Mouse (Mus musculus) kidney, postnatal 10 days (tissue): ENCODE data around the gene Vti1a.
A peak's percentile ranks its signal among the peaks of the same experiment; 100 is the strongest.

Experiments used
- DNase-seq: peaks from one replicate; pipeline ENCODE4 v3.0.0; 2021; ENCODE audit warnings: mixed read lengths

The Vti1a gene

DNA sequence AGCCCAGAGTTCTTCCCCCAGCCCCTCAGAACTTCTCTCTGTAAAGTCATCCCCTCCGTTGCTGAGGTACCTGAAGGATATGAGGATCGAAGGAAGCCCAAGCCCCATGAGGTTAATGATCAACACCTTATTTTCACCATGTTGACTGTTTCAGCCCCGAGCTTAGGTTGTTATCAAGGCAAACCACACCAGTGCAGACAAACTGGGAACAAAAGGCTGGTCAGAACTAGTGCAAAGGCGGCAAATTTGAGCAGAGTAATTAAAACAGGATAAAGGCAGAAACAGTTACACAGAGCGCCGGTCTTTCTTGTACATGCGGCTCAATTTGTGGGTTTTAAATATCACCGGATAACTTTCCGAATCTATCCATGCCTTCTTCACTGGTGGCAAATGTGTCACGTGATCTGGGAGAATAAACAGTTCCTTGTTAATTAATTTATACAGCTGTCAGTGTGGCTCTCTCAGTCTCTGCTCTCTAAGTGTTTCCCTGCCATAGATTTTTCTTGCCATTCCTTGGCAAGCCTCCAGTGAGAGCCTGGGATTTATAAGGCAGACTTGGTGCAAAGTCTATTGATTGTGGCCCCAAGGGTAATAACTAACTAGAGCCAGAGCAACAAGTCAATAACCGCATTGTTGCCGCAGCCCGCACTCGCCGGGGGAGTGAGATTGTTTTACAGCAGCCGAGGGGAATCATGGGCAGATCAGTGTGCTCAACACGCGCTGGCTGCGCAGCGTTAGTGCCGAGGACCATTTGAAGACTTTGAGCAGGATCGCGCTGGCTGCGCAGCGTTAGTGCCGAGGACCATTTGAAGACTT is 277.0 kb downstream of the Vti1a start:
- DNase-seq: peak; percentile 82

DNA sequence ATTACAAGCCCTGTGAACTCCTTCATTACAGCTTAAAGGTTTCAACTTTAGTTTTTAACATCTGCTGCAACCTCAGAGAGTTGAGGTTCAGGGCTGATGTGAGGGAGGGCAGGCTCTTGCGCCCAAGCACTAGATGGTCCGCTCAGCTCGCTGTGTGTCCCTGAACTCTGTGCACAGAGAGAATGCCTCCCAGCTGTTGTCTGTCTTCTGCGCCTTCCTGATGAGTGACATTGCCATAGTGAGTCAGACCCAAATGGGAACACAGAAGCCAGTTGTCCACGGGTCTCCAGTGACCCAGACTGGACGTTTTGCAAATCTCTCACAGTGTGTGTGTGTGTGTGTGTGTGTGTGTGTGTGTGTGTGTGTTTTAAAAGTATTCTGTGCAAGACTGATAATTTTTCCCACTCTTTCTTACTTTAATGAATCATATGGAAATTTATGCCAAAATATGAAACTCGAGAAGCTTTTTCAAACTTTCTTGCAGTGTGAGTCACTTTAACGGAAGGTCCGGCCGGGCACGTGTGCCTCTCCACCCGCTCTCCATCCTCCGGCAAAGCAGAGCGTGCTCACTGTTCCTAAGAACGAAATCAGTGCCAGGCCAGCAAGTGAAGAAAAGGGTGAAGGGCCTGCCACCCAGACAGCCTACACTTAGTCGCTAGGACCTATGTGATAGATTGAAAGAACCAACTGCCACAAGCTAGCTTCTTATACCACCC is 277.8 kb downstream of the Vti1a start:
- DNase-seq: peak; percentile 45

DNA sequence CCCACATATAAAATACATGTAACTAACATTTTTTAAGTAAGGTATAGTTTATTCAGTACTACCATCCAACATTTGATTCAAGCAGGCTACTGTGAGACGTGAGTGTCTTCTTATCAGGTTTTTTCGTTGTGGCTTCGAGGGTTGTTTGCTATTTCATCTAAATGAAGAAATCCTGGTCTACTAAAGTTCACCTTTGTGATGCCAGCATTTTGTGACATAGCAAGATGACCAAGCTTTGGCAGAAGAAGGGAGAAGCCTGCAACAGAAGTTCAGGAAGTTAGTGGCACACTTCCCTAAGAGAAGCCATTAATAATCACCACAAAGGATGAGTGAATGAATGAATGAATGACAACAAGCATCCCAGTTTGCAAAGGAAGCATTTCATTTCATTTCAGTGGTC is 278.4 kb downstream of the Vti1a start:
- no peak for DNase-seq

DNA sequence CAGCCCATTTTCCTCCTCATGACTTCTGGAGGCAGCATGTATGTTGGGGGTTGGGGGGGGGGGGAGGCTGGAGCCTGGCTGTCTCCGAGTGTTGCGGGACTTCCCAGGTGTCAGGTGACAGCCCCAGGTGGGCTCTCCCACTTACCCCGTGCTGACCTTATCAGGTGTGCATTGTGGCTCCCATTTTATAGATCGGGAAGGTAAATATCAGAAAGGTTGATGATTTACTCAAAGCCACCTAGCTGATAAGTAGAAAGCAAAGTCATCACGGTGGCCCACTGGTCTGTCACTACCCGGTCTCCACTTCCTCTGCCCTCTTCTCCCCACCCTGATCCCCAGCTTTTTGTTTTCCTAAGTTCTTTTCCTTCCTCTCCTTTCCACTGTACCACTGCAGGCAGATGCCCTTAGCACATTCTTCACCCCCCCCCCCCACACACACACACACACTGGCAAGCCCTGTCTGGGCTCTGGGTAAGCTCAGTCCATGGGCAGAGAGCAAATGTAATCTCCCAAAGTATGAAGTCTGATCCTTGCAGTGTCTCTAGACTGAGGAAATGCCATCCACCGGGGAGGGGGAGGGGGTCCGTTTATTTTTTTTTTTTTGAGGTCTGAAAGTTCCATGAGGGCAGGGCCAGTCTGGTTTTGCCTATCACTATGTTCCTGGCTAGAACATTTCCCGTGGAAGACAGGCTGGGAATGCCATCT is 280.0 kb downstream of the Vti1a start:
- no peak for DNase-seq

DNA sequence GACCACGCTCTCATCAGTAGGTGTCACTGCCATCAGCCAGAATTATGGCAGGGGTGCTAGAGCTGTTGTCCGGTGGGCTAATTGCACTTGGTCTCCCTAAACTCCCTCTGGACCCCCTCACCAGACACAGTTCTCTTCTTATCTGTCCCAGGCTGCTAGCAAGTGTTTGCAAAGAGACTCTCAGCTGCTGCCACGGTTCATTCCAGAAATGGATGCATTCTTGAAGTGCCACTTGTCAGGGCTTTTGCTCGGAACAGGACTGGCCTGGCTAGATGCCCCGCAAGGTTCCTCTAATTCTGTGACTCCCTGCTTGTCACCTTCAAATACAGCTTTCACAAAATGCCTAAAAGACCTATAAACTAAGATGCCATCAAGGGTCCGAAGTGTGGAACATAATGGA is 280.7 kb downstream of the Vti1a start:
- no peak for DNase-seq

DNA sequence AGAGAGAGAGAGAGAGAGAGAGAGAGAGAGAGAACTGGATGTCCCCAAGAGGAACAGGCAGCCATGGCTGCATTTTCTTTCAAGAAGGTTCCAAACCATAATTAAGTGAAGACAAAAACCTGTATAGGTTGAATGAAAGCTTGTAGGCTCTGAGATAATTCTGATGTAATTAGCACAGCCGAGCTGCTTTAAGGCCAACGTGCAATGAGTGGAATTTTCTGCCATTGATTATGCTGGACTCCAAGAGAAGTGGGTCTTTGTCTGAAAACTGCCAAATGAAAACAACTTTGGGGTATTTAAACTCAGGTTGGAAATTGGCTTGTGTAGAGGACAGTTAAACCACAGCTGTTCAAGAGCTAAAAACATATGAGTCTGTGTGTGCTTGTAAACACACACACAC is 281.2 kb downstream of the Vti1a start:
- DNase-seq: no peak

DNA sequence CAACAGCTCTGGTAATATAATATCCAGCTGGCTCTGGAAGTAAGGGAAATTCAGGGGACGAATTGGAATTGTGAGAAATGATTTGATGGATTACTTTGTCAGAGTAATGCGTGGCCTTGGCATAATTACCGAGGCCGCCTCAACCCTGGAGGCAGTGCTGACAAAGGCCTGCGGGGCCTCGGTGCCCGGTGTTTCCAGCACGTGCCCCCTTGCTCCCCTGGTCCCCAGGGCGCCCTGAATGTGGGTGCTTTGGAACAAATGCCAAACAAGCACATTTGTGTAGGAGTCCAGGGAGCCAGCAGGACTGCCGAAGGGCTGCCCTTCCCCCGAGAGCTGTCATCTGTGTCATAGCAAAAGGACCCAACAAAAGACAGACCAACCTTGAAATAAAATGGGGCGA is 281.9 kb downstream of the Vti1a start:
- no peak for DNase-seq

DNA sequence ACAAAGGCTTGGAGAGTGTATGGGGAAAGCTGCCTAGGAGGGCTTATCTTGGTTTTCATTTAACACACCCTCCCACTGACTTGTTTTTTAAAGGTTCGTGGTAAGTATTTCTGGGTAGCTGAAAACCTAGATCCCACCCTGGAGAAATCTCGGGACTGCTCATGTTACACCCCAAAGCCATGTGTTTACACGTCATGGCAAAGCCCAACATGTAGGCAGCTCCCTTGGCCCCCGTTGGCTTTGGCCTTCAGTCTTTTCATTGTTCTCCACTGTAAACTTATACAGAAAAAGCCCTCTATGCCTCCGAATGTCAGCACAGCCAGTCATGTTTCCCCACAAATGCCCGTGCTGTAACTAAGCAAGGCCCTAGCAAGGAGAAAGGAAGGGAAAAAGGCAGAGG is 283.0 kb downstream of the Vti1a start:
- no peak for DNase-seq

DNA sequence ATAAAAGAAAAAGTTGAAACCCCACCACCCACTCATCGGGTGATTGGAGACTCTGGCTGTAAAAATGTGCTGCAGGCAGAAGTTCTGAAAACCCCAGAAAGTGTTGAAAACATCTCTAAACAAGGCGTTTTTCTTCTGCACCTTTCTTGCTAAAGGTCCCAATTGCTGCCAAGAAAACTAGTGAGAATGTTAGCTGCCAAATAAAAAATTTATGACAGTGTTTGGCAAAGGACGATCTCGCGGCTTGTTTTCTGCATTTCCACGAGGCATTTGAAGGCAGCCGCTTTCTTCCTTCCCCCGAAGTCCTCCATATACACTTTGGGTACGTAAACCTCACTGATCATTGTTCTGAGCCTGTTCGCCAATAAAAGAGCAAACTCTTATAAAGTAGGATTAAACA is 291.6 kb downstream of the Vti1a start:
- no peak for DNase-seq

DNA sequence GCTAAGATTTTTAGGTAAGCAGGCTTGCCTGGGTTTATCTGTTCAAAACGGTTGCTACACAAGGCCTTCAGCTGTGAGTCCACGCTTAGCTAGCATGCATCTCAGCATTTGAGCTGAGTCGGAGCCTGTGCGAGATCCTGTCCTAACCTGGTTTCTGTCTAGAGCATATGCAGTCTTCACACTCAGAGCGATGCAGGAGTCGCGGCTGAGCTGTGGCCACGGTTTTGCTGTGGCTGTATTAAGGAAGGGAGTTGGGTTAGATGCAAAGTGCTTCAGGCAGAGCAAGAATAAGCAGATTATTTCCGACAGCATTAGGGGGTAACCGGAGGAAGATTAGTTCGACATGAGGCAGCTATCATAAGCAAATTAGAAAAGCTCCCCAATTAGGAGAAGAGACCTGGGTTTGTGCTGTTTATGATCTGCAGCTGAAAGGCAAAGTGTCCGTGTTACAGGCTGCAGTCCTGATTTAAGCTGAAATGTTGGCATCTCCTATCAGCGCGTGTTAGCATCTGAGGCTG is 292.8 kb downstream of the Vti1a start:
- no peak for DNase-seq

DNA sequence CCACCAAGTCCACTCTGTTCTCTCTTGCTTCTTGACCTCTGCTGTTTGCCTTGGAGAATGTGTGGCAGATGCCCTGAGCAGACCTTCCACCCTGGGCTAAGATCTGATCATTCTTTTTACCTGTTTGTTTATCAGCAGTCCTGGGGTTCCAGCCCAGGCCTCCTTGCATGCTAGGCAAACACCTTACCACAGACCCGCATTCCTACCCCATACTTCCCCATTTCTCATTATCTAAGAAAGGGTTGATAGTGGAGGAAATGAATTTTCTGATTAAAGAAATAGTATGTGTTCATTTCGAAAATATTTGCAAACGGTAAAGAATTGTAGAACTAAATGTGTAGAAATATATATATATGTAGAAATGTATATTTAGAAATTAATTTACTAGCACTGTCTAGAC is 293.7 kb downstream of the Vti1a start:
- DNase-seq: no peak

DNA sequence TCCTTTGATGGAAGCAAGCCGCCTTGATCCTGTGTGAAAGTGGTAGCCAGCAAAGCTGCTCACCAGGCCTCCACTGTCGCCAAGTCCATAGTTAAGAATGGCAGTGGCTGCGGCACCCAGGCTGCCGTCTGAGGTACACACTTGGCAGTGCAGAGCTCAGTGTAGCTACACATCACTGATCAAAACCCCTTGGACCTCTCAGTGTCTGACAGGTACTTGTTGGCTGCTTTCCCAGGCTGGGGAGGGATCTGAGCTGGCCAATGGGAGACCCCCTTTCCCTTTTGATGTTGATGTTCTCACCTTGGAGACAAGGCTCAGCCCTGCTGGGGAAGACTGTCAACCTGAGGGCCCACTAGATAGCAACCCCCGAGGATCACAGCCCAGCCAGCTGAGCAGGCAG is 299.6 kb downstream of the Vti1a start:
- DNase-seq: peak; percentile 74

DNA sequence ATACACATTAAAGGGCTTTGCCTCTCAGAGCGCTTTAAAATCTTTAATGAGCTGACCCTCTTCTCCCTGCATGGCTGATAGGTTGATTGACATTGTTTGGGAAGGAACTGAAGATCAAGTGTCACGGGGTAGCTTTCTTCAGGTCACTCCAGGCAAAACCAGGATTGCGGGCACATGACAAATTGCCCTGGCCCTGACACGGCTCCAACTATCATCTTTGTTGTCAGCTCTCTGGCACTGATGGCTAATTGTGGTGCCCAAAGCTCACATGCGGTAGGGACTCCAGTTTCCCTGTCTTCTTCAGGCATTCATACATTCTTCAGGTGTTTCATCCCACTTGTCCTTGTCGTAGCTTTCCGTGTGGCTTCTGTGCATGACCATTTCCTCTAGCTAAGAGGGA is 300.2 kb downstream of the Vti1a start:
- DNase-seq: no peak

DNA sequence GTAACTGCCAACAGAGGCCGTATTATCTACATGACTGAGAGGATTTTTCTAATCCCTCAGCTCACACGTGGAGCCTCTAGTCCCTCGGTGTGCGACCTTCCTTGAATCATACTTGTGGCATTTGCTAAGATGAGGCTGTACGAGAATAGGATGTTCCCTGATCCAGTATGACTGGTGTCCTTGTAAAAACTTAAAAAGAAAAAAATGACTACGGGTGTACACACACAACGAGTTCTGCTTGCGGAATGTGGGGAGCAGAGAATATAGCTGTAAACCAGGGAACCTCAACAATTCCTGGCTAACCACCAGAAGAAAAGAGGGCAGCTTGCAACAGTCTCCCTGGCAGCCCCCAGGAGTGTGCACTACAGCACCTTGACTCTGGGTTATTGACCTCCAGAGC is 300.8 kb downstream of the Vti1a start:
- DNase-seq: no peak

DNA sequence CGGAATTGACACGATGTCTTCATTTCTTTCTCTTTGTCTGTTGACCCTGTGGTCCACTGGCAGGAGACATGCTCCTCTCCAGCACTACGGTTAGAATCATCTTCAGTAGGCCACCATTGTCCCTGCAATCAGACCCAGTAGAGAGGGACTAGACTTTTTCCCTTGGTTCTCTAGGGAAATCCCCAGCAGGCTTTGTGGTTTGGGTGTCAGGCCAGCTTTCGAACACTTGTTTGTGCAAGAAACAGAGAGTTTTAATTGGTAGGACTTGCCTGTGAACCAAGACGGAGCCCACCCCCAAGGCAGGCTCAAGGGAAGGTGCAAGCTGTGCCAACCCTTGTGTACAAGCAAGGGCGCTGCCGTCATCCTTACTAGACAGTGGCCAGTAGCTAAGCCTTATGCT is 302.5 kb downstream of the Vti1a start:
- no peak for DNase-seq

DNA sequence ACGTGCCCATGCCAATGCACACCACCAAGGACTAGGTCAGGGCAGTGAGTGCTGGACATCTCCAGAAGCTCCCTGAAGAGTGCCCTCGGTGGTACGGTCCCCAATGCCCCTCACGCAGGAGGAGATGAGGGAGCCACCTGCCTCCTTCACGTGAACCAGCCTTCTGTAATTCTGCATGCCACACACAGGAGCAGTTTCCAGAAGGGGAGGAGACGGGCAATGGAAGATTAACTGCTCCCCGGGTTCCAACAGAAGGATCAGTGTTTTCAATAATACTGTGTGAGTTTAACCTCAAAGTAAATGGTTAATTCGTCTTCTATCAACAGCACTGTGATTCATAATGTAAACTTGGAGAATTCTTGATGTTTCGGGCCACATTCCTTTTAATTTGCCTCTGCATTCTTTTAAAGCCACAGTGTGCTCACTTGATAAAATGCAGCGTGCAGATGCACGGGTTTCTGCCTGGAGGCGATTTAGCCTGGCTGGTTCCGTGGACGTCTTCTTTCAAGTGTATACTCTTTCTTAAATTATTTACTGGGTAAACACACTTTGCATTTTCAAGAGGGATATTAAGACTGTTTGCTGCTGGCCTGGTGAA is 304.4 kb downstream of the Vti1a start:
- DNase-seq: peak; percentile 34

DNA sequence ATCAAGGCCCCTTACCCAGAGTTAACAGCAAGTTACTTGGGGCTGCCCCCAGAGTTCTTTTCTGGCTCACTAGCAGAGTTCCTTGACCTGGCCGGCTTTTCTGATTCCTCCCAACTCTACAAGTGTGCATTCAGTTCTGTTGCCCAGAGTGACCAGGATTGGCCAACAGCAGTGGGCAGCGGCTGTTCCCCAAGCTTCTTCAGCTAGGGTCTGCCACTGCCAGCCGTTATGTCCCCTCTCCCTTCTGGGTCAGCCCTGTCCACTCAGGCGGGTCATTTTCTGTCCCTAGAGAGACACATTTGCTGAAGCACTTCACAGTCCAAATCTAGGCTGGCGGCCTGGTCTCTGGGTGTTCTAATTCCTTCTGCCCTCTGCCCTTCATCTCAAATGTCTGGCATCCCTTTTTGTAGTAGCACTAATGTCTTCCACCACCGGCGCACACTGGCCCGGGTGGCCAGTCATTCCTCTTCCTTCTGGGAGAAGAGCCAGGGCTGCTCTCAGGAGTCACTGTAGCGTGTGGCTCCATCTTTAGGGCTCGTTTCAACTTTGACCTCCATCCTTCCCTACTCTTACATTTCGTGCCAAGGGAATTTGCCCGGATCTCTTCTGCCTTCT is 305.0 kb downstream of the Vti1a start:
- peak; percentile 40 for DNase-seq

DNA sequence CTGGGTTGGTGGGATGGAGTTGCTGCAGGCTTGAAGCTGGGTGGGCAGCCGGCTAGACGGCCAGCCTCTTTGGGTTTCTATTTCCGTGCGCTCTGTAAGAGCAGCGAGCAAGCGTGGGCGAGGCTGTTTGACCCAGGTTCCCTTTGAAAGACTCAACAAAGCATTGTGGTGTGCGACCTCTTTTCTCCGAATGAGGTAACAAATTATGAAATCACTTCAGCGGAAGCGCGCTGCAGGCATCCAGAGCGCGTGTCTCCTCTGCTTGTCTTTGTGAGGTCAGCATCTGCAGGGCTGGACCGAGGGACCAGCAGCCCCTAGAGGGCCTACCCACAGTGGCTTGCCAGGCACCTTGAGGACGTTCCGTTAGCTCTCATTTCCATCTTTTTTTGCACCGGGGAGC is 306.7 kb downstream of the Vti1a start:
- DNase-seq: no peak

DNA sequence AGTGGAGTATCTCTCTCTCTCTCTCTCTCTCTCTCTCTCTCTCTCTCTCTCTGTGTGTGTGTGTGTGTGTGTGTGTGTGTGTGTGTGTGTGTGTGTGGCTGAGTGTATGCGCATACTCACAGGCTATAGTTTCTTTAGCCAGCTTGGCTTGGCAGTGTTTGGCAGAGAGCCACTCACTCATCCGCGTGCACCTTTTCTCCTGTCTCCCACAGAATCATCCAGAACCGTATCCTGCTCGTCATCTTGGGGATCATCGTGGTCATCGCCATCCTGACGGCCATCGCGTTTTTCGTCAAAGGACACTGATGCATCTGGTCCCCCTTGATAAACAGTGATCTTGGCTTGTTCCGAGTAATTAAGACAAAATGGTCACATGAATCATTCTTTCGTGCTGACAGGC is 307.5 kb downstream of the Vti1a start:
- DNase-seq: no peak

DNA sequence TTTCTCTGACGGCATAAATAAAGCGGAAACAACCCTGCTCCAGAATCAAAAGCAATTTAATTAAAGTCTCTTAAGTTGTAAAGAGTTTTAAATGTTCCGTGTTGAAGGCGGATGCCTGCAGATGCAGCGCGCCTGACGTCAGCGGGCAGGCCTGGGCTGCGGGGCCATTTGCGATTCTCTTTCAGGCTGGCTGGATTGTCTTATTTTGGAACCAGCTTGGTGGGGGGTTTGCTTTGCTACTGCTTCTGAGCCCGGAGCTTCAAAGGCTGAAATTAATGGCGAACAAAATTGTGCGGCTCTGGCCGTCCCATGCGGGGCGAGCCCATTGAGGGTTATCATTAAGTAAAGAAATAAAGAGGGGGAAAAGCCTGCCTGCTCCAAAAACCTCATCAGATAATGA is 310.4 kb downstream of the Vti1a start:
- DNase-seq: no peak

DNA sequence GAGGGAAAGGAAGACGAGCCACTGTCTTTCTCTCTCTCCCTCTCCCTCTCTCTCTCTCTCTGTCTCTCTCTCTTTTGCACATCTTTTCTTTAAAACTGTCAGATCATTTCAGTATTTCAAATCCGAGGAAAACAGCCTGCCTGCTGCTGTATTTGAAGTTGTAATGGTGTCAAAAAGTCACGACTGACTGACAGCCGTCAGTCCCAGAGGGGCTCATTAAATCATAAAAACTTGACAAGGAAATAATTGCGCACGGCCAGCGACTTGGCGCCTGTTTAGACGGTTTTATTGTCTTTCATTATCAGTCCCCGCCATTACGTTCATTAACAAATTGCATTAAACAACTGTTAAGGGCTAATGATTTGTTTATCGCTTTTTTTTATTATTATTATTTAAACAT is 310.9 kb downstream of the Vti1a start:
- no peak for DNase-seq

DNA sequence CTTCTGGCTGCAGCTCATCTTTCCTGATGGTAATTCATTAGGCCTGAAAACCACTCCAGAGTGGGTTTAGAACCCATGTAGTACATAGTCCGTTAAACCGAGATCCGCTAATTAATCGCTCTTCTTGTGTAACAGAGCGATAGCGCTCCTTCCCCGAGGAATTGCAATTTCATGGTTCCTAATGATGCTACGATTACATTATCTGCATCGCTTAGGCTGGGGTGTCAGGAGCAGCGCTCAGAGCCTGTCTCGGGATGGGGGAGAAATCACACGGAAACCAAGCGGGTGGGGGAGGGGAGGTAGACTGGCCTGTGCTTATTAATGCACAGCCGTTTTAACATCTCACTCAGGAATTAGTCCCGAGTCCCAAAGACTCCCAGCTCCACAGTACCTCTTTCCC is 319.4 kb downstream of the Vti1a start:
- DNase-seq: no peak

DNA sequence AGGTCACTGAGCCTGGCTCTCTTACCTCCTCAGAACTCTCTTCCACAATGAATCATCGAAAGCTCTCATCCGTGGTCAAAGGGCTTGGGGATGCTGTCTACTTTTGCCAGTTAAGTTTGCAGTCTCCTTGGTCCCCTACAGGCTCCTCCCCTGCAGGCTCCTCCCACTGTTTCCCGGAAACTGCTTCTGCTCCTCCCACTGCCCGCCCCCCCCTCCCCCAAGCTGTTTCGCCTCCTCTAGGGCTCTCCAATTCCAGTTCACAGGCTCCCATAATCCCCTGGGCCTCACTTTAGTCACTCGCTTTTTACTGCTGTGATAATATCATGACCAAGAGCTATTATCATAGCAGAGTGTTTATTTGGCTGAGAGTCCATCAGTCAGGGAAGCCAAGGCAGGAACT is 324.2 kb downstream of the Vti1a start:
- DNase-seq: no peak
